Mouse (Mus musculus): Measurements from ENCODE around the gene Lin7a.

Lin7a gene

DNA sequence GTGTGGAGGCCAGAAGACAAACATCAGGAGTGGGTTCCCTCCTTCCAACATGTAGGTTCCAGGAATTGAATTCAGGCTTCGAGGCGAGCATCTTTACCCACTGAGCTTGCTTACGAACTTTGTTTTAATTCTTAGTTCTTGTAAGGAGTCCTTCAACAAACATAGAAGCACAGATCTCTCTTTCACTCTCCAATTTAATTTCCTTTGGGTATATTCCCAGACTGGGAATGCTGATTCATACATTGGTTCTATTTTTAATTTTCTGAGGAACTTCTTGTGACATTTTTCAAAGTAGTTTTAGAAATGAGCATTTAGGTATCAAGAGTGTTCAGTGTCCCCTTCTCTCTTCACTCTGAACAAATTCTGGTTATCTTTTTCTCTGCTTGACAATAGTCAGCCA is 68.0 kb downstream of the Lin7a start:
- no peak for DNase-seq

DNA sequence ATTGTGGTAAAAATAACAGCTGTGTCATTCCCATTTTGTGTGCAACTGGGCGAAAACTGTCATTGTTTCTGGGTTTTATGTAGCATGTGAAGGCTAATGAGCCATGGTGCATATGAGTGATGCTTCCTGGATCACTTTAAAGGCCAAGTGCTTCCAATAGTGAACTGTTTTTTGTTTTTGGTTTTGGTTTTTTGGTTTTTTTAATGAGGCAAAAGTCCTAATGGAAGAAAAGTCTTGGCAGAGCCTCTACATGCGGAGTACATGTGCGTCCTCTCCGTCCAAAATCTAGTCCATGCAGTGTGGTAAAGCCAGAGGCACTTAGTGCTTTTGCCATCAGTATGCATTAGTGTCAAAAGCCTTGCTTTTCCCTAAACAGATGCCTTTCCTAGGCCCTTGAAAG is 69.7 kb downstream of the Lin7a start:
- DNase-seq, result no peak

DNA sequence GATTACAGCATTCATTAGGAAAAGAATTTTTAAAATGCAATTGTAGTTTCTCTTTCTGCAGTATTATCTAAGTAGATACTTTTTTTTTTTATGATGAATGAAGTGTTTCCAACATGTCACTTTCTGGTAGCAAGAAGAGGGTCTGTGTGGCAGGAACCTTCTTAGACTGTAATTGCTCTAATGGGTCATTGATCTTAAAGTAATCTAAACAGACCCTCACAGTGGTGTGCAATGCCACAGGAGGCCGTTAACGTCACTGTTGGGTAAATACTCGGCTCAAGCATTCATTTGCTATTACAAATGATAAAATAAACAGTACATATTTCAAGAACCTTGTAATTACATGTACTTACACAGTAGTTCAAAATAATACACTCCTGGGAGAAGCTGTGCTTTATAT is 72.7 kb downstream of the Lin7a start:
- no peak for DNase-seq

DNA sequence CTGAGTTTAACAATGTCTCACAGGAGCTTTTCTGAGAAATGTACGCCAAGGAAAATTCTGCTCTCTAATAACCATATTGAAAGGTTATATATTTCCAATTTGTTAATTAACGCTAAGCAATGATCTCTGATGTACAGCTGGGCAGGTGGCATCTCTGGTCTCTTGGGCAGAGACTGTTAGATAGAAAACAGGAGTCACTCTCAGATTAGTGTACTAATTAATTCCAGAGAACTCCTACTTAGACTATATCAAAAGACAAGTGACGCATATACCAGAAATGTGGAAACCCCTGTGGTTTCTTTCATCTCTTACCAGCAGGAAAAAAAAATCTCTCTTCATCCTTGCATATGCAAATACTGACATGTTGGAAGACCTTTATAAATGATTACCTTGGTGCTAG is 76.4 kb downstream of the Lin7a start:
- DNase-seq, result no peak

DNA sequence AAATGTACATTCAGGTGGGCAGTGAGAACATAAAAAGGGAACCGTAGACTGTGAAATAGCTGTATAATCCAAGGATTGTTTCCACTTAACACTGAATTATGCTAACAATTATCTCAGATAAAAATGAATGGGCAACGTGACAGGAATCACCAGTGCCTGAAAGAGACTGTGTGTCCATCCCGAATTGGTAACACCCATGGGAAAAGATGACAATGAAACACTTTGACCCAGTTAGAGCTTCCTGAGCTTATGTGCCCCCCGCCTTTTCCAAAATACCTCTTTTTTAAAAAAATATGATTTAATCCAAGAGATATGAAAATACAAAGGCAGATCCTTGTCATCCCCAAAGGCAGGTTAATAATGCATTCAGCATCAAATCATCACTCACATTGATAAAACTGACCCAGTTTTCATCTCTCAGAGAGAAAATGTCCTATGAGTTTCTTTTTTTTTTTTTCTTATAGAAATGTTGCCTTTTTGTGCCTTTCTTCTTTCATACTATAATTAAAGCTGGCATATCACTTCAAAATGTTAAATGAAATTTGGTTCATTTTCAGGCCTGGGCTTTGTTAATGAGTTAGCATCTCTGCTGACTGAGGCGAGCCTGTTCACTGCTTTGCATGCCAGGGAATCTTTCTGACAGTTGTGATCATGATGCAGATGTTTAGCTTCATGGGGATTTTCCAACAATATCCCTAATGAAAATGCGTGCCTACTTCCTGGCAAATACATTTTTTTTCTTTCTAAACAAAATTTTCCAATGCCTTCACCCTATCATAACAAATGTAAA is 80.4 kb downstream of the Lin7a start:
- no peak for DNase-seq

DNA sequence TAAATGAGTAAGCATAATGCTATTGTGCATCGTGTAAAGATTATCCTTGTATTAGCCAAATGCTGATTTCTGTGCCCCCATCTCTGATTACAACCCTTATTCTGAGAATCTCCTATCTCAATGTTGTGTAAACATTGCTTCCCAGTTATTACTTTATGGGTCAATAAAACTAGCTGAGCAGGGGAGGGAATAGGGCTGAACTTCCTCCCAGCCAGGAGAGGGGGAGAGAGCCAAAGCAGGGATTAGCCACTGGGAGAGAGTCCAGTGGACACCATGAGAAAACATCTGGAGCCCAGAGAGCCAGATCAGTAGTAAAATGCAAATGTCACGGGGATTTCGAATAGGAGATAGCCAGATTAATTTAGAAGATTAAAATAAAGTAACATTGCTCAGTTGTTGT is 82.0 kb downstream of the Lin7a start:
- no peak for DNase-seq

DNA sequence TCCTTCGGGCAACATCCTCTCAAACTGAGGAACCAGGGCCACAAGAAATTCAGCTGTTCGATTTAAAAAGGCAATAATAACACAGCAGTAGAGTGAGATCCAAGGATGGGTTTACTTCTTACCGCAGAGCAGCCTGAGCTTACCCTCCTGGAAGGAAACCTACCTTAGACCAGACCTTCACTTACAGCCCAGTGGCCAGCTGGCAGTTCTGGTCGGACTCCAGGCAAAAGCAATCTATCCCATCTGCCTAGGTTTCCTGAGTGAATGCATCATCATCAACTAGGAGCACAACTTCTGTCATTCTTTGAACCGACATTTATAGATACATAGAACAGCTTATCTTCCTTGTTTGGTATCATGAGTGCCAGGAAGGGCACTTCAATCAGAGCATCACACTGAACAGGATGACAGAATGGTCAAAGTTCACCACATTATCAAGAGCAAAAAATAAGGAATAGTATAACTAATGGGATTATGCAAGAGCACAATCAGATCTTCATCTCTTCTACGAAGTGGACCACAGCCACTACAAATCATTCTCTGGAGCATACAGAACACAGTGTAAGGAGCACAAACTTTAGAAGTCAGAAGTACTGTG is 87.1 kb downstream of the Lin7a start:
- DNase-seq, result no peak

DNA sequence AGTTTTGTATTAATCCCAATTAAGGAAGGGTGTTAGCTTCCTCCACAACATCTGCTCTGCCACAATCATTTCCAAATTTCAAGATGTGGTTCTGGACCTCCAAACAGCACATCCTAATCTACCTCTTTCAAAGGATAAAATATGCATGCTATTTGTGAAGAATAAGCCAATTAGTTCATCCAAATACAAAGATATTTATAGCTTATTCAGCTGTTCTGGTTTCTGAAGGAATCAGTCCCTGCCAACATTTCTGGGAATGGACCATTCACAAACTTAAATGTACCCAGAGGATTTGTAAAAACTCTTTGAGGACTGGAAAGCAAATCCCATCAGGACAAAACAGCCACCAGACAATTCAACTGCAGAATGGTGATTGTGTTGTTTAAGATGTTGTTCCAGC is 87.8 kb downstream of the Lin7a start:
- no peak for DNase-seq

DNA sequence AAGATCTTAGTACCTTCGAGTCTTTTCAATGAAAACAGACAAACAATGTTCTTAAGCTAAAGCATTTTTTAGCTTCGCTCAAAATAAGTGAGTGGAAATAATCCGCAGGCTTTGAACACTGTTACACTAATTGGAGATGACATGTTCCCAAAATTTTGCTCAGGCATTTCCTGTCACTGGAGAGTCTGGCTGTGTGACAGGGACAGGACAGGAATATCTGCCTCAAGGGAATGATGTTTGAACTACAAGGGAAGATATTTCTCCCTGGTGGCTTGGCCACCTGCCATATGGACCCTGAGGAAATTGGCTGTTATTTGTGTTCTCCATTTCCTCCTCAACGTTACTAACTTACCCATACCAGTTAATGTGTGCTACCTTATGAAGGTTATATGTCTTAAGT is 90.1 kb downstream of the Lin7a start:
- DNase-seq, result no peak

DNA sequence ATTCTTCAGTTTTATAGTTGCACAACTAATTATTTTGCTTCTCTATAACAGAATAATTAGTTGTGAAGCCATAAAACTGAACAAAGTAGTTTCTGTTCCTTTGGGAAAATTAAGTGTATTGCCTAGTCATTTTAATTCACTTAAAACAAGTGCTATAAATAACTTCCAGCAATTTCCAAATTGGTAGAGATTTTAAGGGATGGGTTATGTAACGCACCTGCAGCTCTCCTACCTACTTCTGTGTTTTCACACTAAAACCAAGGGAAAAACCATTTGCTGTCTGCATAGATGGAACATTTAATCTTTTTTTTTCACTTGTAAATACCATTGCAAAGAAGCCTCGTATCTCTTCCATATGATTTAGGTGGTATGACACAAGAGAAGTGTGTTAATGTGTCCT is 90.5 kb downstream of the Lin7a start:
- no peak for DNase-seq

DNA sequence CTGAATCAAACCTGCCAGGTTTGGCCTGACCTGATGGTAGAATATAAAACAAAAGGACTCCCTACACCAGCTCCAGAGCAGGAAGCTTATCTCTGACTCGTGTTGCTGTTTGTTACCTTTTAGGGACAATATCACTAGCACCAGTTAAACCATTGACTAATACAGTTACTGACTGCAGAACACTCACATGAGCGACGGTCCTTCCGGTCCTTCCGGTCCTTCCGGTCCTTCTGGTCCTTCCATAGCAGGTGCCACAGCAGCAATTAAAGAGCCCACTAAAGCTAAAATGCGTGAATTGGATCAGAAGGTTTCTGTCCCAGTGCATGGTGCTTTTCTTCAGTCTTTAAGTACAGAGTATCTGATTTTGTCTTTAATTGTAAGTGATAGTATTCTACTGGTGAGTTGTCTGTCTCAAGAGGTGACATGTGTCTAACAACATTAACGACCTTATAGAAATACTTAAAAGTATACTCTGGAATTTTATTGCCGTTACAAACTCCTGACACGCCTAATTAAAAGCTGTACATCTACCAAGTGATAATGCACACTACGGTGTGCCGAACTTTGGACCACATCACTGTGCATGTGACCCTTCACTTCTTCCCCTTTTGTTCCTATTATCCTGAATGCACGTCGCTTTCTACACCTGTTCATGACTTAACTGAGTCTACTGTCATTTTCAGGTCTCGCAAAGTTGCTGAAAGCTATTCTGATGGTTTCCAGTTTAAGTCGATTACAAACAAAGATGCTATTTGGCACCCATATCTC is 91.7 kb downstream of the Lin7a start:
- no peak for DNase-seq

DNA sequence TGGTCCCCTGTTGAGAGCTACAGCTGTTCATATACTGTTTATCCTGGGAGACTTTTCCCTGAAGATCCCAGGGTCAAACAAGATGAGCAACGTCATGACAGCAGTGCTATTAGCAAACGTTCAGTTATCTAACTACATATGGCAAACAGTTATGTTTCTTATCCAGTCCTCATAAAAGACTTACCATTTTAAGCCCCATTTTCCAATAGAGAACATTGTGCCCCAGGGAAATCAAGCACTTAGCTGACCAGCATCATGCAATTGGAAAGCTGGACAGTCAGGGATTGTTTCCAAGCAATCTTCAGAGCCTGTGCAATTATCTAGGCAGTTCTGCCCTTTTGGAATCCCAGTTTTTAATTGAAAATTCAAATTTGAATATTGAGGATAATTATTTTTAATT is 105.7 kb downstream of the Lin7a start:
- no peak for DNase-seq

DNA sequence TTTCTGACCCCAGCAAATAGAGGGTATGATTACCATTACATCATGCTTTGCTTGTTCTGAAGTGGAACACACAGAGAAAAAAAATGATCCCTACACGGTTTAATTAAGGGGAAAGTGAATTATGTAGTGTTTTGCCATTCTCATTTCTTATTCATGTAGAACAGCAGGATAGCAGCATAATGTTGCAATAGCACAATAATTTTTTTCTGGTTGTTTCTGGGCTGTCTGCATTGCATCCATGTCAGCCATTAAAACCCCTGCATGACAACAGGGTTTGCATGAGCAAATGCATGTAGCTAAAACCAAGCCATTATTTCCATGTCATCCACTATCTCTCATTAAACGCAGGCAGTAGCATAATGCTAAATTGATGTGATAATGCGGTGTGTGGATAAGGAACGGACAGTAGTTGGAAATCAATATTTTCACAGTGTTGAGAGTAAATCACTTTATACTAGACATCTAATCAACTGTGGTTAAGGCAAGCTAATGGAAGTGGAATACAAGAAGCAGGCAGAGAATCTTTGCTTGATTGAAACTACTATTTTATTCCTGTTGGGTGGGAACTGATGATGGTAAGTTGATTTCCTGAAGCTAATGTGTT is 109.8 kb downstream of the Lin7a start:
- no peak for DNase-seq

DNA sequence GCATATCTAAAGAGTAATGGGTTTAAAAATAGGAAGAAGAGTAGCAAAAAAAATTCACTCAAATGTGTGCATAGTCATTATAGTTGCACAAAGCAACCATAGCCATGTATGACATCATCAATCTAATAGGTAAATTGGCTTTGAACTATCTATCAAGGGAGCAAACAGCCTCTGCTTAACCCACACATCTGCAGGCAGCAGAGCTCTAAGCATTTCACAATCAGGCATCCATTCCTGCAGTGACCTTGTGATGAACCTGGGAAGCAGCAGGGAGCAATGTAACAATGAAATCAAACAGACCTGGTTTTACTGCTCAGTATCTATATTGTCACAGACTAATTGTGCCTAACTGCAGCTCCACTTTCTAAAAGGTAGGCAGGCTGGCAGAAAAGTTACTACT is 112.3 kb downstream of the Lin7a start:
- no peak for DNase-seq

DNA sequence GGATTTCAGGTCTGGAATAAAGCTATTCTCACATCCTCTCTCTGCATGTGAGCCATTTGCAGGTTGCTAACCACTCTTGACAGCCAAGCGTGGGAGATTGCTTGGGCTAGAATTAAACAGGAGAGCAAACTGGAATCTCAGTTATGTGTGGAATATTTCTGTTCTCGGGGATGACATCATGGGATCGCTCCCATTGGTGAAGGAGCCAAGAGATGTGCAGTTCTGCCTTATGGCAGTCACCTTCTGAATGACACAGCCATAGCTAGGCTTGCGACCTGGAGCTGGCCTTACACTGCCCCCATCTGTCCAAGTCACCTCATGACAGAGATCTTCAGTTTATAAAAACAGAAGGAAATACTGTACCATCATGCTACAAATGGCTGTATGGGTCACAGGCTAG is 118.0 kb downstream of the Lin7a start:
- DNase-seq, result no peak

DNA sequence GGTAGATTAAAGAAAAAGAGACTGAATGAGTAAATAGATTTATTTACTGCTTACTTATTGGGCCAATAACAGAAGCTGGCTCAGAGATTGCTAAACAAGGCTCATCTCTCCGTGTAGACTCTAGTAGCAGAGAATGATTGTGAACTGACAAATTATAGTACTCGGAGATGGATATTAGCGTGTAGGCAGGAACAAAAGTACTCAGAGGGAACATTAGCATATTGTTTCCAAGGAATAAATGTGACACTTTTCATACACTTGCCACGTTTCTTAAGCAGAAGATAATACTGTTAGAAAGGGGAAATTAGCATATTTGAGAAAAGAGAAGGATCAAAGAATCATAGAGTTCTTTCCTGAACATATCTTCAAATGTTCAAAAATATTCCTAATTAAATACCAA is 133.9 kb downstream of the Lin7a start:
- DNase-seq, result no peak

DNA sequence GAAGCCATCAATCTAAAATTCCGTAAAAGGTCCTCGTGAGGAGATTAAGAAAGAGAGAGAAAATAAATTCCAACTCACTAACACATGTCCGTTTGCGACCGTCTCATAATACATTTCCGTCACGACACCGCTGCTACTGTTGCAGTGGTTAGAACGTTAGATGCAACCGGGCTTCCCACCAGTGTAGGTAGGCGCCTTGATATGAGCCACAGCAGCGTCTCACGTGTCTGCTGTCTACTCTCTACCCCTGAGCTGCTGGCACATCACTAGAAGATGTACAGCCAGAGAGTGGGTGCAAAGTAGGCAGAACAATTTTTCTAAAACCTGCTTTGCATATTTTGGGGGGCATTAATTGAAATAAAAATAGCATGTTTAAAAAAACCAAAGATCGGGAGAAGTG is 146.8 kb downstream of the Lin7a start:
- DNase-seq, result no peak

DNA sequence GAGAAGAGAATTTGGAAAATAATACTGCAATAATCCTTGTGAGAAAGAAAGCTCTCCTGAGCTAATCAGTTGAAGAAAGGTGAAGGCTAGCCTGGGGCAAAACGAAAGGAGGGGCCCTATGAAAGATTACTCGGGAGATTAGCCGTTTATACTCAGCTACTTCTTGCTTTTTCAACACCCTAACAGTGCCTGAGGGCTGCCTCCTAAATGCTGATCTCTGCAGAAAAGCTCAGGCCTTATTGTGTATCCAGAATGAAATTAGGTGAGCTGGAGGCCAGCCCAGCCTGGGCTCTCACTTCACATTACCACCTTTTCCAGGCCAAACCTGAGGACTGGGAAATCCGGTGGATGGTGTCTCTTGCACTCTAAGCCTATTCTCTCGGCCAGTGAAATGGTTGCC is 165.5 kb downstream of the Lin7a start:
- DNase-seq, result no peak

DNA sequence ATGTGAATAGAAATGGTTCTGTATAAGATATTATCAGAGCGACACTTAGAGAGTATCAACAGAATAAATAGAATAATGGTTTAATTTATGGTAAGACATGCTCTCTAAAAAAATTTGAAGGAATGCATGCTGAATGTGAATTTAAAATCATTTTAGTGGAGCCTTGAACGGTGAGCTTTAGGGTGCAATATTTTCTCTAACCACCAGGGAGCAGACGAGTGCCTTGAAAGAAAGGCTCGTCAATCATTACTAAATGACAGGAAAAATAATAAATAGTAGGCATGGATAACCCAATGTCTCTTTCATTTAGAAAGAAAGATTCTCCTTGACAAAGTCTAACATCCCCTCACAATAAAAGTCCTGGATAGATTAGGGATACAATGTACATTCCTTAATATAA is 171.3 kb downstream of the Lin7a start:
- peak; percentile 1 for DNase-seq

DNA sequence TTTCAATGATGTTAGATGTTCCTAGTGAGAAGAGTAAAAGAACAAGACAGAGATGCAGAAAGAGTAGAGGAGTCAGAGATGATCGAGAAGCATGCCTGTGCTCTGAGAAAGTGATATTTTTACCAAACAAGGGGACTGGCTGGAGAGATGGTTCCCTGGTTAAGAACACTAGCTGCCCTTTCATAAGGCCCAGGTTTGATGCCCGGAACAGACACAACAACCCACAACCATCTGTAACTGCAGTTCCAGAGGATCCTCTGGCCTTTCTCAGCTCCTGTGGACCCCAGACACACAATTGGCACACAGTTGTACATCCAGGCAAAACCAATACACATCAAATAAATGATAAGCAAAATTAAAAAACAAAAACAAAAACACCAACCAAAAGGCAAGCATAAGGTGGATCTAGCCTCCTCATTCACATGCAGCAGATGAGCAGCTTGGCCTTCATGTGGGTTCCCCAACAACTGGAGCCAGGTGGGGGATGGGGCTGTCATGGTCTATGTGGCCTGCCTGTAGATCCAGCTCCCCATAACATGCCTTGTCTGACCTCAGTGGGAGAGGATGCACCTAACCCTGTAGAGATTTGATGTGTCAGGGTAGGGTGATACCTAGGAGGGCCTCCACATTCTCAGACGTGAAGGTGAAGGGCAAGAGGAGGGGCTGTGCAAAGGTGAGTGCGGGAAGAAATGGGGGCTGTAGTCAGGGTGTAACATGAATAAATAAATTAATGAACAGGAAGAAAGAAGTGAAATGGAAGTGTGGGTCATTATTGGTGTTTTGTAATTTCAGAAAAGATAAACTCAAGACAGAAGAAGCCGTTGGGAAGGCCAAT is 178.2 kb downstream of the Lin7a start:
- DNase-seq, result no peak

DNA sequence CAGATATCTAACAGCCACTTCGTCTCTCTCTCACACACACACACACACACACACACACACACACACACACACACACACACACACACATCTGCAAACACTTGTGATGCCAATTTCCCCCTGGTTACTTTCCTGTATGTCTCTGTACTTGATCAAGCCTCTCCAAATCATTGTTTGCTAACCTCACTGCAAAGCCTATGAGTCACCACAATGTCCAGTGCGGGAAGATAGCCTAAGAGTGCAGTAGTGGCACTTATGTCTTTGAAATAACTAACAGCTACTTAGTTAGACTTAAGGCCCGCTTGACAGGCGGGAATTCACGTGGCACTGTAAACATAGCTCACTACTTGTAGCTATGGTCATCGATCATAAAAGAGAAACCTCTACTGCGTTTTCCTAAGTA is 196.3 kb downstream of the Lin7a start:
- no peak for DNase-seq
